Mouse (Mus musculus) urinary bladder, adult 2 months (tissue): ENCODE results near the gene Wdr46. TPM values are rescaled to one million over a fixed set of nuclear protein-coding genes. Genes with fewer than 3 reads are reported as not detected.
A peak's percentile ranks its signal among the peaks of the same experiment; 100 is the strongest.

Source experiments
- DNase-seq: peaks from one replicate; pipeline ENCODE4 v3.0.0; 2022; ENCODE audit warnings: low spot score
- polyA plus RNA-seq: library from polyadenylated mRNA; depleted of rRNA; stranded (reverse); fragments of >200 nt; gene quantifications from 2 replicates; pipeline ENCODE4 v1.2.3, GENCODE M21; 2012

Wdr46 gene
- polyA plus RNA-seq, 1 experiment: 15.8 TPM

GRCm38 (mm10) chr17:33928251-33928947 is 12.1 kb upstream of the Wdr46 start:
- DNase-seq: no peak

- DNase-seq: peak; percentile 84
Measured at GRCm38 (mm10) chr17:33929371-33930279, 10.8 kb upstream of the Wdr46 start, which contains the start of gene Rgl2. Gene Rgl2, plus strand, starts transcription at chr17:33929543.

- no peak for DNase-seq
Measured at GRCm38 (mm10) chr17:33930280-33931158, 9.9 kb upstream of the Wdr46 start.

GRCm38 (mm10) chr17:33931159-33931866 is 9.1 kb upstream of the Wdr46 start:
- no peak for DNase-seq

GRCm38 (mm10) chr17:33931947-33932346 is 8.5 kb upstream of the Wdr46 start:
- no peak for DNase-seq

- DNase-seq: no peak
Measured at GRCm38 (mm10) chr17:33932448-33932847, 8.0 kb upstream of the Wdr46 start.

GRCm38 (mm10) chr17:33932970-33933369 is 7.5 kb upstream of the Wdr46 start:
- no peak for DNase-seq

- no peak for DNase-seq
Measured at GRCm38 (mm10) chr17:33935422-33936055, 4.9 kb upstream of the Wdr46 start.

- no peak for DNase-seq
Measured at GRCm38 (mm10) chr17:33936993-33937392, 3.5 kb upstream of the Wdr46 start.

- DNase-seq: no peak
Measured at GRCm38 (mm10) chr17:33938783-33939182, 1.7 kb upstream of the Wdr46 start.

GRCm38 (mm10) chr17:33940981-33941380 is 521 bp downstream of the Wdr46 start:
- no peak for DNase-seq

- no peak for DNase-seq
Measured at GRCm38 (mm10) chr17:33941381-33941780, 921 bp downstream of the Wdr46 start.

- no peak for DNase-seq
Measured at GRCm38 (mm10) chr17:33943454-33943853, 3.0 kb downstream of the Wdr46 start.

GRCm38 (mm10) chr17:33947430-33948089 is 7.1 kb downstream of the Wdr46 start:
- no peak for DNase-seq

- peak; percentile 22 for DNase-seq
Measured at GRCm38 (mm10) chr17:33948090-33948904, 7.8 kb downstream of the Wdr46 start.

- peak; percentile 19 for DNase-seq
Measured at GRCm38 (mm10) chr17:33948905-33949537, 8.6 kb downstream of the Wdr46 start.

- DNase-seq: peak; percentile 23
Measured at GRCm38 (mm10) chr17:33950131-33950625, 9.7 kb downstream of the Wdr46 start.
